Mouse (Mus musculus) right cerebral cortex, postnatal 4 days (tissue): ENCODE data around the gene Mpped2.

ENCODE experiments used
- DNase-seq: peaks from one replicate; pipeline ENCODE4 v3.0.0-alpha.2; 2022

Gene Mpped2

DNA sequence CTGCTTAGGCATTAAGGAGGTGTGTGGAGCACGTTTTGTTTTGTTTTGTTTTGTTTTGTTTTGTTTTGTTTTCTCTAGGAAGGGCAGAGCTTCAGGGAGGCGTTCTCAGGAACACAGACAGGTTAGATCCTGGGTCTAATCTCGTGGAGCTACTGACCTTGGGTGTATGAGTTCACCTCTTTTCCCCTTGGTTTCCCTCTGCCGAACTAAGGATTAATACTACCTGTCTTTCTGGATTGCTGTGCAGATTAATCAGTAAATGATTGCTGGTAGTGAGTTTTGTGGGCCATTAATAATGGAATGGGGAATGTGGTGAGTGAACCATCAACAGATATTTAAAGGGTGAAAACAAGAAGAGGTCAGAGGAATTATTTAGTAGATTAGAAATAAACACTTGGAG is 53.8 kb downstream of the Mpped2 start:
- no peak for DNase-seq

DNA sequence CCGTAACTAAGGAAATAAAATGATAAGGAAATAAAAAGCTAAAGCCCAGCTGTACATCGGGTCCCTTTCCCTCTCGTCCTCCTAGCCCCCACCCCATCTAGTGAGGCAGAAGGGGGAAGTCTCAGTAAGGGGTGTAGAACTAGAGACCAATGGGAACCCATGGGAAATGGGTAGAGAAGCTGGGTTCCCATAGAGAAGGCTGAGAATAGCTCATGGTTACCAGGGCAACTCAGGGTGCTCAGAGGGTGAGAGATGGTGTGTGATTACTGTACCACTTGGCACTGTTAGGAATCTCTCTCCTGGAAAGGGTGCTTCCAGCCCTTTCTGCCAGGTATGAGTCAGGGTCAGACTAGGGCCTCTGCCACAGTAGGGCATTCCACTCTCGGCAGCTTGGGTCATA is 54.3 kb downstream of the Mpped2 start:
- no peak for DNase-seq

DNA sequence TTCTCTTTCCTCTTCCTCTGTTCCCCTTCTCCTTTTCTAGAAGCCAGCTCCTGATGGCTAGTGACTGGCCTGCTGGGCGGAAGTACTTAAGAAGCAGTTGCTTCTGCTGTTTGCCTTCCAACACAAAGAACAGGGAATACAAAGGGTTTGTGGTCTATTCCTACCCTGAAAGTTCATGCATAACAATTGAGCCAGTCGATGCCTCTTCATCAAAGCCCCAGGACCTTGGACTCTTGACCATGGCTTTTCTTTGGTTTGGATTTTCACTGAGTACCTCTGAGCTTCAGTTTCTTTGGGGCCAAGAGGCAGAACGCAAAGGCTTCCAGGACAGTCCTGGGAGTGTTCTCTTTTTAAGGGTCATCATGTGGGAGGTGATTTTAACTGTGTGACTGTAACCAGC is 57.8 kb downstream of the Mpped2 start:
- no peak for DNase-seq

DNA sequence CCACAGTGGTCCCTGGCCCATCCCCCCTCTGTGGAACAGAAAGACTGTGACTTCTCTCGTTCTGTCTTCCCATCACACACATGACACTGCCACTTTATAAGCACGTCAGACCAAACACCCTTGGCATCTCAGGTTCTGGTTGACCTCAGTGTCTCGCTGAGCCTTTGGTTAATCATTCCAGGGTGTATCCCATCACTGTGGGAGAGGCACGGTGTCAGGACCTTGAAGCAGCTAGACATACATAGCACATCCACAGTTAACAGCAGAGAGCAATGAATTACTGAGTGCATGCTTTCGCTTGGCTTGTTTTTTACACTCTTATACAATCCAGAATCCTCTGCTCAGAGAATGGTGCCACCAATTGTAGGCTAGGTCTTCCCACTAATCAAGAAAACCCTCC is 60.6 kb downstream of the Mpped2 start:
- no peak for DNase-seq

DNA sequence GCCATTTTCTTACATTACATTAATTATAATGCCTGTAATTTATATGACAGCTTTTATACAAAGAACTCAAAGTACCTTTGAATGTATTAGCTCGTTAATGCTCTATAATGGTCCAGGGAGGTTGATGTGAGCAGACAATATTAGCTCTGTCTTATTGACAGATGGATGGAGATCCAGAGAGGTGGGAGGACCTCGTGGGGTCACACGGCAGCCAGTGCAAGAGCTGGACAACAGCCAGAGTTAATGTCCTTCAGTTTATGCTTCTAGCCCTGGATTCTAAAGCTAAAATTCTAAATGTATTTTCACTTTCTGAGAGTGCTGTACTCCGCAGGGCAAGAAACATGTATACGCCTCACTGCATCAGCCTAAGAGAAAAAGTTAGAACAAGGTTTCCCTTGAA is 61.6 kb downstream of the Mpped2 start:
- no peak for DNase-seq

DNA sequence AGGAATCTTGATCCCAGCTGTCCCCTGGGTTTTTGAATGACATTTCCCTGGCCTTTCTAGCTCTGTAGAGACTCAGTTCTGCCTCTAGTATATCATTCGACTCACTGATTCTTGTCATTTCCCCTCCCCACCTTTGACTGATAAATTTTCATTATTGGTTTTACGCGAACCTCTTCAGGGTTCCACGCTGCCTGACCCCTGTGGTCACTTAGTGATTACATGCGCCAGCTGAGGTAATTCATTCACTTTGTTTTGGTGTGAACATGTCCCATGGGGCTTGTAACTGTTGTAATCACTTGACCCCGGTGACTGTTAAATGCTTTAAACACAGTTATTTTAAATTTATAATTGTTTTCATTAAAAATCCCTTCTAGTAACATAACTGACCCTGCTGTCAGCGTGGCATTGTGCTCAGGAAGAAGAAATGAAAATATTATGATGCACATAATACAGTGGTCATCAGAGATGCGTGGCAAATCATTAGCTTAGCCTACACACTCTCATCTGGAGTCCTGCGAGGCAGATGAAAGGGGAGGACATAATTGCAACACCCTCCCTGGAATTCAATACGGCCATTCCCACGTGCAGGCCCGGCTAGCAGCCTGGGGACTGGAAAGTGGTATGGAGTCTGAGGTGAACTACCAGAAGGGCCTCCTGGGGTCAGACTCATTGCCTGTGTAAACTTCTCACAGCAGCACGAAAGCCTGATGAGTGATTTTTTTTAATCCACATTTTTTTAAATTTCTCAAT is 63.5 kb downstream of the Mpped2 start:
- no peak for DNase-seq

DNA sequence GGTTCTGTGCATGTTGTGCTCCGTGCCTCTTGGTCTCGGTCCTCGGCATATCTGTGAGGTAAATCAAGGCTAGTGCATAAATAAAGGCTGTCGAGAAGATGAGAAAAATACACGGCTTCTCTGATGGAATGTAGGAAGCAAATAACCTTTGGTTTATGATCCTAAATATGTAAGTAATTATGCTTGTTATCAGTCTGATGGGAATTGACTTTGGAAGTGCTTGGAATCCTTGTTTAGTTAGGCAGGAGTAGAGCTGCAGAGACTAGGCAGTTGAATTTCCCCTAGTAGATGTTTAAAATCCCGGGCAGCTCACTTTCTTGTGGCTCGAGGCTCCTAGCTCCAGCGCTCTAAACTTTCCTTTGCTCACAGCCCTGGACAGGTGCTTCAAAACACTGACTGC is 69.9 kb downstream of the Mpped2 start:
- DNase-seq, result no peak

DNA sequence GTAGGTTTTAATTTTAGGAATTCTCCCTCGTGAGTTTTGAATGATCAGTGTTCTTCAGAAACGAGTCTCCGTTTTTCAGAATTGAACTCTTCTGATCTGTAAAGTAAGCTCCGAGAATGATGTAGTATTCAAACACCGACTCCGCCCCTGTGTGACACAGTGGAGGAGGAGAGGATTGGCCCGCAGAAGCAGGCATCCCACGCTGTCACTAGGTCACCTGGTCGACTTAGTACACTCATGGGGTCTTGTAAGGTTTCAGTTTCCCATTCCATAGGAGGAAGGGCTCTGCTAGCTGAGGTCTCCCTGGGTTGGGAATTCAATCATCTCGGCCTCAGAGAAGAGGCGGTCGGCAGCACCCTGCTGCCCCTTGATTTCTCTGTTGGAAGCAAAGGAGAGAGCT is 76.2 kb downstream of the Mpped2 start:
- no peak for DNase-seq

DNA sequence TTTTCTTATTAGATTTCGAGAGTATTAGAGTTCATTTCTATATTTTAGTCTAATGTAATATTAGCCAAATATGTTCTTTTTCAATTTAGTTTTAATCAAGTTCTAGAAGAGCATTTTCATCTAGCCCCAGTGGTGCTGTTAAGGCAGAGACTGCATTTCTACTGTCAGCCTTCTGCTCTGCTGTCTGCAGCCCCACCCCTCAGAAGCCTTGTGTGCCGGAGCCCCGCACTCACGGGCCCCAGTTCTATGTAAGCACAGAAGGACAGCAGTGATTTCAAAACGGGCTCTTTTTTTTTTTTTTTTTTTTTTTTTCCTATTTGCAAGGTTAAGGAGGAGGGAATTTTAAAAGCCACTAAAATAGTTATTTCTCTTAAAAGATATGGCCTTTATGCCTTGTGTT is 79.6 kb downstream of the Mpped2 start:
- no peak for DNase-seq

DNA sequence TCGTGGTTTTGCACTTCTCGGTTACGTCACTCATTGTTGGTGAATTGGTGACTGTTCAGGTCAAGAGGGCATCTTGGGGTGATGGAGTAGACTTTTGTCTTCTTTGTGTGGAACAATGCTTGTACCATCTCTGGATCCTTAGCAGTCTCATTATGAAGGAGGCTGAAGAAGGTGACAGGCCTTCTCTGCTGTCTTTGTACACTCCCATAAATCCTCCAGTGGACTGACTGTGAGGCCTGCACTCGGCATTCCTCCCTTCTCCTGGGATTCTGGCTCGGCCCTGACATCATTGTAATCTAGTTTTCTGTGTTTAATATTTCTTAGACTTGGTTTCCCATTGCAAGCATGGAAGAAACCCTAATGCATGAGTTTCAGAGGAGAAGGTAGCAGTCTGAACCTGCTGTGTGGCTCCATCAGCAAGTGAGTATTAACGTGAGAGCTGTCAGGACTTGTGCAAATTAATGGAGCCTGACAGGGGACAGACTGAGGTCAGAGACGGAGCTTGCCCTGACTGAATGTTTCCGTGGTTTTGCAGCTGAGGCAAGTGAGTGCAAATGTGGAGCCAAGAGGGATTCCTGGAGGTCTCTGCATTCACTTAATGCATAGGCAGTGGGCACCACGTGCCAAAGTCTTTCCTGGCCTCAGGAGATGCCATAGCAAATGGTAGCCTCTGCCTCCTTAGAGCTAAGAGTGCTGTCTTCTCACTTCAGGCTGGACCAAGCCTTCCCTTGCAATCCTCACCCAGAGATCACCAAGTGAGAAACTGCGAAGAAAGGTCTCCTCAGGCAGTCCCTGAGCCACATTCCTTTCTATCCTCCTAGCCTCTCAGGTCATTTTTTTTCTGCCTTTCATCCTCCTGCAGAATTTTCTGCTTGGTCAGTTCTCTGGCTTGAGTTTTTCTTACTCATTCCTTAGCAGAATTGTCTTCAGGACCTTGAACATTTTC is 81.5 kb downstream of the Mpped2 start:
- no peak for DNase-seq

DNA sequence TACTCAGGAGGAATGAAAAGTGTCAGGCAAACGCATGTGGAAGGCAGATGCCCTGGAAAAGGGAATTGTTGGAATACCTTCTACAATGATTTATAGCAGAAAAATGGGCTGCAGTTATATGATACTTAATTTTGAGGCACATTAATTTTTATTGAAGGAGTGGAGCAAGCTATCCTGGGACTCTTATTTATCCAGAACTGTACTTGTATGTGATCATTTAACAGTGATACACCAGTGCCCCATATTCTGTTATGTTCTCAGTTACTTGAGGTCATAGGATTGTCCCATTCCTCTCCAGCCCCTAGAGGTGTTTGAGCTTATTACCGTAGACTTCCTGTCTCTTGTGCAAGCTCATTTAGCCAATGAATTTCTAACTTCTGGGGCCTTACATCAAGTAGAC is 82.9 kb downstream of the Mpped2 start:
- no peak for DNase-seq

DNA sequence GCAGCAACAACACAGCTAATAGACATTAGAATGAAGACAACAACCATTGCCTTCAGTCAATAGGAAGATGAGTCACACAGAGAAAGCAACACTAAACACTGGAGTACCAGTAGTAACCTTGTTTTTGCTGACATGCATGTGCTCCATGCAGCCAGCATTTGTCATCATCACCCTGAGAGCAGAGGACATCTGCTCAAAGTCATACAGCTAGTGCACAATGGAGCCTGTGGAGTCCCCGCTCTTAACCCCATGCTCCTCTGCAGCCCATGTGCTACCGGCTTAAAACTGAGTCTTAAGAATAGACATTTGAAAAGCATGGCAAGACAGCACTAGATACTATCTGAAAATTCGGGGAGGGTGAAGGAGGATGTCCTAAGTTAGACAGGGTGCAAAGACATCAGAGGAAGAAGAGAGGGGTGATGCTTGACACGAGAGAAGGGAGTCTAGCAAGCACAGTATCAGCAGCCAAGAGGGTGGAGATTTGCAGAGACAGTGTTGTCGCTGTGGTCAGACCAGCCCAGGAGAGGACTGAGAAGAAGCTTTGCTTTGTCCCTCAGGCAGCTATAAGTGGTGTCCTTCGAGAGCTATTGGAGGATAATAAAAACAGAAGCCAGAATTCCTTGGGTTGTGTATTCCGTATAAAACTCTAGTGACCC is 85.9 kb downstream of the Mpped2 start:
- no peak for DNase-seq

DNA sequence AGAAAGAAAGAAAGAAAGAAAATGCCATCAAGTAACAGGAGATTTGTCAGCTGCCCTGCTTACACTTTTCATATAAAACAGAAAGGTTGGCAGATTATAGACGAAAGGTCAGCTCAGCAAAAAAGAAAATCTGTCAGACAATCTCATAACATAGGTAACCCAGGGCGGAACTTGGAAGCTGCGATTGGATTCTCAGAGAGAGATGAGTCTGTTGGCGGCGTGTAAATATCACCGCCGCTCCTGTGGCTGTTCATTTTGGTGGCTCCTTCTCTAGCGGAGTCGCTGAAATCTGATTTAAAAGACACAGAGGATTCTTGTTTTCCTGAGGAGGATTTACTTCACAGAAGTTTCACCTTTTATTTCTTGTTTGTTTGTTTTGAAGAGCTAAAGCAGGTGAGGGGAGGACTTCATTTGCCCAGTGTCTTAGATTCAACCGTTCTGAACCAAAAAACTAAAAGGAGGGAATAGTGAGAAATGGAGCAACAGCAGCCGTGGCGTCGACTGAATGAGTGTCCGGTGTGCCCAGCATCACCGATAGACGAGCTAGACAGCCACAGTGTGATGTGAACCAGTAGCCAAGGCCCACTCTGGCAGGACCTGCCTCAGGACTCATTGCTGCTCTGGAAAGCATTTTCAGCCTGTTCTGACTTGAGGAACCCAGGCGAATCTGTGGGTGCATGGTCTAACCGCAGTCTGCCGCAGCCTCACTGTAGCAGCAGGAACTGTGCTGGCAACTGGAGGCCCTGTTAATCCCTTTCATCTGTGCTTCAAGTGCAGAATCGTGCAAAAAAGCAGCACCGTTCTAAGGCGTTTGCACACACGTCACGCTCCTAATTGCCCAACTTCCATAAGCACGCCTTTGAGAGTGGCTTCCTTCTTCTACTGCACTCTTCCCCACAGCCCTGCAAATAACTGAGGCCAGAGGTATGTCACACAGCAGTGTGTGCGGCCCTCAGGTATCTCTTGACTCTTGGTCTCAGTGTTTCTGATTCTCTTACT is 88.4 kb downstream of the Mpped2 start:
- peak; percentile 23 for DNase-seq

DNA sequence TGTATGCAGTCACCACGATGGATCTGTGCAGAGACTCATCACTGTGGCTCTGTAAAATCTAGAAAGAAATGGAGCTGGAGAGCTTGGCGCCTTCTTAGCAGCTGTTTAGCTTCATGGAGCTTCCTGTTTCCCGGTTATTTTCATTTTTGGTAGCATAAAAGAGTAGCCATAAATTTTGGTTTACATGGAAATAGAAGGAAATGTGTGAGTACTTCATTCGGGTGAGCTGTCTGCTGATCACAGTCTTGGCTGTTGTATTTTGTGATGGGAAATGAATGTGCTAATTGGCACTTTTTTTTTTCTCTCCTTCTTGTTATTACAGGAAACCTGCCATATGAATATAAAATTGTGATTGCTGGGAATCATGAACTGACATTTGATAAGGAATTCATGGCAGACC is 90.2 kb downstream of the Mpped2 start:
- no peak for DNase-seq

DNA sequence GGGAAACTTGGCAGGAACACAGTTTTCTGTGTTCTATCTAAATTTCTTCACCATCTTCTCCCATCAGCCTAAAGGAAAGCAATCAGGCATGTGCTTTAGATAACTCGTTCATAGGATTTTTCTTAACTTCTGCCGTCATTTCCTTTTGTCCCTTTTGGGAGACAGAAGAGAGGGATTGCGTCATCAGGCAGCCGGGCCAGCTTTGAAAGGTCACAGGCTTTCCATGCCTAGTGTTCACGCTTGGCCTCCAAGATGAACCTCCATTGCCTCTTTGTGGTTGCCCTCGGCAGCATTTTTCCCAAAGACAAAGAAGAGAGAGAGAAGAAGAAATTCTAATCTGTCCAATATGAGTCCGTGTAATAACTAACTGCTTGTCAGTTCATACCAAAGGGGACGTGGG is 95.0 kb downstream of the Mpped2 start:
- DNase-seq, result no peak

DNA sequence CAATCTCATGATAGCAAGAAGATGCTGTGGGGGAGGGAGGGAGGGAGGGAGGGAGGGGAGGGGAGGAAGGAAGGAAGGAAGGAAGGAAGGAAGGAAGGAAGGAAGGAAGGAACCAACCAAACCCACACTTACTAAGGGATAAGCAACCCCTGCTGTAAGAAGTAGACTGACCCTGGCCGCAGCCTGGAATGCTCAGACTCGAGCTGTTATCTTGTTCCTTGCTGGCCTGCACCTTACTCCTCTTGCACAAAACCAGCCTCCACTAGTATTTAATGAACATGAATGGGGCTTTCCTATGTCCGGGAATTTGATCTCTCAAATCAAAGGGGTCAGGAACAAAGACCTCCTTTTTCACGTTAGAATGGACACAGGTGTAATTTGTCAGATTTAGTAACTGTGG is 95.5 kb downstream of the Mpped2 start:
- no peak for DNase-seq

DNA sequence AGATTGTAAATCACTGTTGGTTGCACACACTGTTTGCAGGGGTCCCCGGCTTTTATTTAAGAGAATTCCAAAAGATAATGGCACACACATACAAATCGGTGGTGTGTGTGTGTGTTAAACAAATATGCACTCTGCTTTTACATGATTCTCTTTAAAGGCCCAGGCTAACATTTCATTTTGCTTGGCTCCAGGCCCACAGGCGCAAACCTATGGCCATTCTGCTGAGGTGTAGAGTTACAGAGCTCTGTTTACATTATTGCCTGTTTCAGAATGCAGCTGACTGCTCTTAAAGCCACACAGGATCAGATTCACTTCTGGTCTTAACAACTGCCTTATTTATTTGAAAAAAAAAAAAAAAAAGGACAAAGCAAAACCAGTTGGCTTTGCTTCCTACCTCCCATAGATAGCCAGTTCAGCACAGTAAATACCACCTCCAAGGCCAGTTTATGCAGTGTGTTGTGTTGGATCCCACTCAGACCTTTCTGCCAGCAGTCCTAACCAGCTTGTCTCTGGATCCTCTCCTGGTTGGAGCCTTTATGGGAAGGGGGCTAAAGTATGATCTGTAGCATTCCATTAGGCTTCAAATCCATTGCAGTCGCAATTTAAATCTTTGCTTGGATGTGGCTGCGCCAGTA is 96.7 kb downstream of the Mpped2 start:
- no peak for DNase-seq

DNA sequence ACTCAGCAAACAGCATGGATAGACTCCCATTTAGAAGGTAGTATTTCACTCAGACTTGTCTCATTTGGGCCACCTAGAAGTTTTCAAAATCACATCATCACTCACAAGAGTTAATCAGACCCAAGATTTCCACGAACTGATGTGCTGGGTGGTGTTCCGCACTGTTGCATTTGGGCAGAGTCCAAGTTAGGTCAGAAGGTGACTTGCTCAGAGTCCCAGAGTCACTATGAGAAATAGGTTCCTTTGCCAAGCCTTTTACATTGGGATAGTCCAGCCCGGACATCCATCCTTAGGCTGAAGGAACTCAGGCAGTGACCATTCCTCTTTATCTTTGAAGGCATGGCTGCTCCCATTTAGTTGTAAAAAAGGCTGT is 97.2 kb downstream of the Mpped2 start:
- no peak for DNase-seq

DNA sequence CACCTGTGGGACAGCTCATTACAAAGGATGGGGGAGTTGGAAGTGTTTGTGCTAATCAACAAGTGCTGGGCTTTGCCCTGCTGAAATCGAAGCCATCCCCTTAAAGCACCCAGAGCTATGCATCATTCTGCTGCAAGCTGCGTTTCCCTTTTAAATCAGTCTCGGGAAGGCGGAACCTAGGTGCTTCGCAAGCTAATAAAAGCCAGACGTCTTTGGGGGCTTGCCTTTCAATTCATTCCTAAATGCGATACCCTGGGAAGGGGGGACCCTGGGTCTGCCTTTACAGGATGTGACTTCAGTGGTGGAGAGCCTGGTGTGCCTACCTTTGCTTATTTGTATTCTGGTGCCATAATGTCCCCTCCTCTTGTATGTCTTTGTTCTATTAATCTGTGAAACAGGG is 103.2 kb downstream of the Mpped2 start:
- no peak for DNase-seq

DNA sequence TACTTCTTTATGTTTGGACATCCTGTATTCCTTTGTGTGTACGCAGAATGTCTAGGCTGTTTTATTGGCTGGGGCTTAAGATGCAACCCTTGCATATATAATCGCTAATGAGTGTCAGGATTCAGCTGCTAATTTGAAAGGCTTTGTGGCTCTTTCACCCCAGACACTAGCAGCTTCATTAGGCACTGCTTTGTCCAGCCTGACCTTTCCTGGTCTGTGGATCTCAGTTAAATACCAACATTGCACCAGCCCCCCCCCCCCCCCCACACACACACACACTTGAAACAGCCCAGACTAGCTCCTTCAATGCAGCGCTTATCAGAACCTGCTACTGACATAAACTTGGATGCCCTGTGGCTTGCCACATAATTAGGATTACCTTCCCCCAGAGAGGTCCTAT is 104.8 kb downstream of the Mpped2 start:
- no peak for DNase-seq

DNA sequence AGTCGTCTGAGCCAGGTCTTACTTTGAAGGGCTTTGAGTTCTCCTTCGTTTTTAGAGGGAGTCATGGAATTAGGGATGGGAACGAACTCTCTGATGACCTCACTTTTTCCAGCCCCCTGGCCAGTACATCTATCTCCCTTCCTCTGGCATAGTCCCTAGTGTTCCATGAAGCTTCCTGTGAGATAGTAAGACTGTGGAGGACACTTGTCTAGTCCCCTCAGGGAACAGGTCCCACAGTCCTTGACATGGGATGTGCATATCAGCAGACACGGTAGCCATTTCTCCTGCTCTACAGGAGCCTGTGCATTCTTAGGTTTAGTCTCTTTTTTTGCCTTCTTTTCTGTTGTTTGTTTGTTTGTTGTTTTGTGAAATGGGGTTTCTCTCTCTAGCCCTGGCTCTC is 105.8 kb downstream of the Mpped2 start:
- DNase-seq, result no peak

DNA sequence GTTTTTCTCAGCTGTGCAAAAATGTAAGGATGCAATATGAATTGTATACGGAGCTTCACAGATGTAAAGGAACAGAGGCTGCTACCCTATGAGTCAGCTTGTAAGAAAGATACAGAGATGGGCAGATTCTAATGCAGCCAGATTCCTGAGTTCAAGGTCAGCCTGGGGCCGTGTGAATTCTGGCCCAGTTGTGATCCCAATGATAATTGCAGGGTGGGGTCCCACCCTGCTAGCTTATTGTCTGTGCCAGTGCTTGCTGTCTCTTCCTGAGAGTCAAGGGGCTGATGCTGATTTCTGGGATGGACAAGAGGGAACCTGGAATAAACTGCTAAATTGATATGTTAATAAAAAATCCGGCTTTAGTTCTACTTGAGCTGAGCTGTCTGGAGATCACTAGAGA is 122.8 kb downstream of the Mpped2 start:
- DNase-seq, result no peak
